Mouse (Mus musculus): ENCODE measurements around the gene Ttc24. TPM values are rescaled to one million over a fixed set of nuclear protein-coding genes. Genes with fewer than 3 reads are reported as not detected.

Gene Ttc24
- not detected for total RNA-seq (2021)
- long read RNA-seq = 0 reads

DNA sequence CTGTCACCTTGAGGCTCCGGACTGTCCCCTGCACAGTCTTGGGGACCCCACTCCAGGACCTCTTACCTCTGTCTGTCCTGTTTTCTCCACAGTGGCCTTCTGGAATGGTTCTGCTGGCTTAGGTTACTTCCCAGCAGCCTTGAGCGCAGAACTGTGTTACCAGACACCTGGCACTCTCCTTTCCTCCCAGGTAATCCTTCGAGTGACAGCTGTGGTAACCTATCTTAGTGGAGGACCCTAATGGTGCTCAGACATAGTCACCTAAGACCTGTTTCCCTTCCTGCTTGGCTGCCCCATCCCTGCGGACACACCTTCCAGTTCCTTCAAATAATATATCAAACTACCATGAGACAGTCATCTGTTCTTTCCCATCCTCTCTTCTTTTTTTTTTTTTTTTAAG, at the start of gene Ttc24:
Gene Ttc24, minus strand, starts transcription at position 101 of the 400 bp plus-strand sequence.
- no peak for DNase-seq (ENCODE audit: low spot score in 2 of 2)

DNA sequence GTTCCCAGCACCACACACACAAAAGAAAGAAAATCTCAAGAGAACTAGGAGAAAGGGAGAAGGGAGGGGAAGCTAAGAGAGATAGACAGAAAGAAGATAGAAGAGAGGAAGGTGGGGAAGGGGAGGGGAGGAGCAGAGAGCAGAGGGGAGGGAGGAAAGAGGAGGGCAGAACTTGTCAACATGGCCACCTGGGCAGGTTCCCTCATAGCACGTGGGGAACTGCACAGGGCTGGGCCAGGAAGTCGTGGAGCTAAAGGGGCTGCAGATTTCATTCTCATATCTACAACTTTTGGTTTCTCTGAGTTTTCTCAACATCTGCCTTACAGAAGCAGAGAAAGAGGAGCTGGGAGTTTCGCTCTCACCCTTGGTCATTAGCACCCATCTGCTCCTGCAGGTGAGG, 49.5 kb upstream of the Ttc24 start:
- no peak for DNase-seq (ENCODE audit: low spot score in 2 of 2)

DNA sequence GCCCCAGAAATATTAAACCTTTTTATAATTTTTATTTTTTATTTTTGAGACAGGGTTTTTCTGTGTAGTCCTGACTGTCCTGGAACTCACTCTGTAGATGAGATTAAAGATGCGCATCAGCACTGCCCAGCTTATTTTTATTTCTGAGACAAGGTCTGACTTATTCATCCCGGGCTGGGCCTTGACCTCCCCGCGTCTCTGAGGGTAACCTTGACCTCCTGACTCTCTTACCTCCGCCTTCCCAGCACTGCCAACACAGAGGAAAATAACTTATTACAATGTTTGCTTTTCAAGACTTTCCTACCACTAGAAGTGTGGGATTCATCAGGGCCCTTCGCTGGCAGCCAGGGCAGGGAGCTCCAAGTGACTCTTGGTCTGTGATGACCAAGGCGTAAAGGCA, 48.1 kb upstream of the Ttc24 start:
- DNase-seq (ENCODE audit: low spot score in 2 of 2) = no peak

DNA sequence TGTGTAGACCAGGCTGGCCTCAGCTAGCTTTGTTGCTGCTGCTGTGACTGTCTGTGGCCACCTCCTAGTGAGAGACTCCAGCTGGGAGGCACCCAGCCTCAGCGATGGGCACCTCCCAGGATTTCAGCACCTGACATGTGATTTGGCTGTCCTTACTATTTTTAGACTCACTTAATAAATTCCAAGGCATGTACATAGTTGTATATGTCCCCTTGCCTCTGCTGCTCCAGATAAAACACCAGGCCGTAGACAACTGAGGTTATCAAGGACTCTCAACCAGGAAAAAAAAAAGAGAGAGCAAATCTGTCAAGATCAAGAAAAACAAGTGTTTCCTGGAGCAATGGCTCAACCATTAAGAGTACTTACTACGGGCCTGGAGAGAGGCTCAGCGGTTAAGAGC, 47.1 kb upstream of the Ttc24 start:
- no peak for DNase-seq (ENCODE audit: low spot score in 2 of 2)

DNA sequence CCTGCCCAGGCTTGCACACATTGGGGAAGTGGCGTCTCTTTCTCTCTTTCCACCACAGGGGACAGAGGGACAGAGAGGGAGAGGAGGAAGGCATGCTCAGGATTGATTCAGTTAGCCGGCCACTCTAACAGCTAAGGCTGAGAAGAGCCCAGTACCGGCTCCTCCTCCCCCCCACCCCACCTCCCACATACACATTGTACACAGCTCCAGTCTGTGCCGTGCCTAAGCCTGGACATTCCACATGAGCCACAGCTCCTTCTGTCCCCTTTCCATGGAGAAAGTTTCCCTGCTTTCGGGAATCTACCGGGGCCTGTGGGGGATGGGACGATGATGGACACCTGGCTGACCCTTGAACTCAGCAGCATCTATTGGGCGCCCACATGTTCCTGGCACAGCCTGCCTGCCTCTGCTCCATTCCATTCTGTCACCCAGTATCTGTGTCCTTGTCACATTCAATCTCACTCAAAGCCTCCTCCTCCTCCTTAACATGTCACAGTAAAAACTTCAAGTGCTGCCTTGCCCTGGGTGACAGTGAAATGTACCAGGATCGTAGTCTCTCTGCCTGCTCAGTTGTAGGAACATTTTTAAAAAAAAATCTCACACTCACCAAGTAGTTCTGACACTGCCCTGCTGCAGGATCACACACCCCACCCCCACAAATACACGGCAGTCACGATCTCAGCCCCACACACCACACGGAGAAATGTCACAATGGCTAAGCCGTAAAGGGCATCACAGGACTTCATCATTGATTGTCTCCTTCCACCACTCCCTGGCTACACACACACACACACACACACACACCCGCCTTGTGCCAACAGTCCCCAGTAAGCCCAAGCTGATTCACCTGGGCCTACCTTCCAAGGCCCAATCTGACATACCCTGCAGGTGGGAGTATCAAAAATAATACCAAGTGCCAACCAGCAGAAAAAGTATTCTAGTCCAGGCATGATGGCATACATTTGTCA, 43.3 kb upstream of the Ttc24 start:
- no peak for DNase-seq (ENCODE audit: low spot score in 2 of 2)

DNA sequence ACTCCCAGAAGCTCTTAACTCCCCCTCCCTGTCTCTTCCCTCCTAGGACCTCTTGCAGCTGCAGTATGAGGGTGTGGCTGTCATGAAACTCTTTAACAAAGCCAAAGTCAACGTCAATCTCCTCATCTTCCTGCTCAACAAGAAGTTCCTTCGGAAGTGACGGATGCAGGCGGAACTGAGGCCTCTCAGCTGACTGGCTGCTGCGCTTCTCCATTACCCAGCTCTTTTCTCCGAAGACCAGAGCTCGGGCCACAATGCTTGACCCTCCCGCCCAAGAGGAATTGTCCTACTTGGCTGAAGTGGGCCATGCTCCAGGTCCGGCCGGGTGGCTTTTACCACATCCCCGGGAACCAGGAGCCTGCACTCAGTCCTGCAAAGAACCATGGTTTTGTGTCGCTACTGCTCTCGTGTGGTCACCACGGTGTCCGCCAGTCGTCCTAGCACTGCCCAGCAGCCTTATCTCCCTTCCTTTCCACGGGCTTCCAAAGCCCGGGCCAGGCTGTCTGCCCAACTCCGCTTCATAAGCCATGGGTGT, 42.1 kb upstream of the Ttc24 start:
- DNase-seq (ENCODE audit: low spot score in 2 of 2) = no peak

DNA sequence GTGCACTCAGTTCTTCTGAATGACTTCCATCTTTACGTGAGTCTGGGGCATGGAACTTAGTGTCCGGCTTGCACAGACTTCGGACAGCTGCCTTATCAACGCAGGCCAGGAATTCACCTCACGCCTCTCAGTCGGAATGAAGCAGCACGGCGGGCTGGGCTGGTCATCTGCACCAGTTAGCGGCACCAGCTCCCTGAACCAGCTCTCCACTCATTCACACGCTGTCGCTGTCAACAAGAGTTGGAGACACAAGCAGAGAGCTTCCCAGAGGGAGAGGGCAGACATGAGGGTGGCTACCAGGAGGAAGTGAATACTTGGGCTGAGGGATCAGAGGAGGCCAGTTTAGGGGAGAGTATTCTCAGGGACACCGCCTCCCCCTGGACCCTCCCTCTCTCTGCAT, 36.3 kb upstream of the Ttc24 start:
- no peak for DNase-seq (ENCODE audit: low spot score in 2 of 2)

DNA sequence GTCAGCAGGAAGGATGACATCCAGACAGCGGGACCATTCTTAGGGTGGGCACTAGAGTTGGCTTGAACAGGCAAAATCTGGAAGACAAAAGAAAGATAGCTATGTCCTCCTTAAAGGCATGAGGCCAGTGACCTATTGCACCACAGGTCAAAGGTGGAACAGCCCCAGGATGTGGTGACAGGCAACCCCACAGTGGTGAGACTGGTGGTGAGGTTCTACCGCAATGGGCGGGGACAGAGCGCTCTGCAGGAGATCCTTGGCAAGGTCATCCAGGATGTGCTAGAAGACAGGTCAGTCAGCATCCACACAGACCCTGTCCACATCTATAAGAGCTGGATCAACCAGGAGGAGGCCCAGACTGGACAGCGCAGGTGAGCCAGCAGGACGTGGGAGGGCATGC, 31.0 kb upstream of the Ttc24 start:
- DNase-seq (ENCODE audit: low spot score in 2 of 2) = no peak

DNA sequence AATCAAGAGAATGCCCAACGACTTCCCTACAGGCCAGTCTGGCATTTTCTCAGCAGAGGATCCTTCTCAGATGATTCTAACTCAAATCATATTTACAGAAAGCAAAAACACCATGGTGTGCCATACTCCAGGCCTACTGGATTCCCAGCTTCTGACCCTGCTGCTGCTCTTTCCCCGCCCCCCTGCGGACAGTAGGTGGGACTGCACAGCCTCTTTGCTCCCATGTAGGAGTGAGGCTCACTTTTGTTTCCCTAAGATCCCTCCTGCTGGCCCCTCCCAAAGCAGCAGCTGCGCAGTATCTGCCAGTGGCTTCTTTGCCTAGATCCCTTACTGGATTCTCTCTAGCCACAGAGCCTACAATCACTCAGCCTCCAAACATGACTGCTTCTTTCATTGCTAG, 28.0 kb upstream of the Ttc24 start:
- no peak for DNase-seq (ENCODE audit: low spot score in 2 of 2)

DNA sequence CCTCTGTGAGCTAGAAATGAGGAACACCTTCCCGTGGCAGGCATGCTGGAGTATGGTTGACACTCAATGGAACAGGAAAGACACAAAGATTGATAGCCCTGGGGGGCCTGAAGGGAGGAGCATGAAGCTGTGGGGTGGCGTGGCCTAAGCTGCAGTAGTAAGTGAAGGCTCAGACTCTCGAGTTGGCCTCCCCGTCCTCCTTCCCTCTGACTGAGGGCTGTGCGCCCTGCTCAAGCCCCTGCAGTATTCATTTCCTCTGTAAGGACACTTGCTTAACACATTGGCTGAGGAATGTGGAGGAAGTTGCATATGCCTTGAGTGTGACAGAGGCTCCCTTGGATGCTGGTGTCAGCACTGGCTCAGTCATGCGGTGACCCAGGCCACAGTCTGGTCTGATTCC, 24.5 kb upstream of the Ttc24 start:
- no peak for DNase-seq (ENCODE audit: low spot score in 2 of 2)

DNA sequence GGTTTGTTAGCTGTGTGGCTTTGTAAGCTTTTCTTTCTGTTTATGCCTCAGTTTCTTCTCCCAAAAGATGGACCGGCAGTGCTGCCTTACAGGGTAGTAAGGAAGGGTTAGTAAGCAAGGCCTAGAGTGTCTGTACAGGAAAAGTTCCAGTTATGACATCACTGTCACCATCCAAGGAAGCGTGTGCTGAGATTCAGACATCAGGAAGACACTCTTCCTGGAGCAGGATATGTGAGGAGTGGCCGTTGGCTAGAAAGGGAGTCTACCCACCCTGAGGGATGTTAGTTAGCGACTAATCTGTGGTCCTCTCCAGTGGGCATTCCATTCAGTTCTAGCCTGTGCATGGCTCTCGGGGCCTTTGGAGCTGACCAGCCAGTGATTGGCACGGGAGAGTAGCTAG, 24.1 kb upstream of the Ttc24 start:
- no peak for DNase-seq (ENCODE audit: low spot score in 2 of 2)

DNA sequence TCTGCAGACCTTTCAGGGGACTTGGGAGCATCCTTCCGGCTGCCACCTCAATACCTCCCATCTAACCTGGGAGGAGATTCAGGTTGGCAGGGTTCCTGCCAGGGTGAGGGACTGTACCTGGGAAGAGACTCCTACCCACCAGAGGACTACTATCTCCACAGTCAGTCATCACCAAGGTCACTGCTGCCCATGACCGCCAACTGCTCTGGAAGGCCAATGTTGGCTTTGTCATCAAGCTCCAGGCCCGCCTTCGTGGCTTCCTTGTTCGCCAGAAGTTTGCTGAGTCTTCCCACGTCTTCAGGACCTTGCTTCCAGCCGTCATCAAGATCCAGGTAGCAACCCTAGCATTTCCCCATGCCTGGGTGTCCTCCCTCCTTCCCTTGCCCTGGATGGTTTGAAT, 23.6 kb upstream of the Ttc24 start:
- DNase-seq (ENCODE audit: low spot score in 2 of 2) = no peak

DNA sequence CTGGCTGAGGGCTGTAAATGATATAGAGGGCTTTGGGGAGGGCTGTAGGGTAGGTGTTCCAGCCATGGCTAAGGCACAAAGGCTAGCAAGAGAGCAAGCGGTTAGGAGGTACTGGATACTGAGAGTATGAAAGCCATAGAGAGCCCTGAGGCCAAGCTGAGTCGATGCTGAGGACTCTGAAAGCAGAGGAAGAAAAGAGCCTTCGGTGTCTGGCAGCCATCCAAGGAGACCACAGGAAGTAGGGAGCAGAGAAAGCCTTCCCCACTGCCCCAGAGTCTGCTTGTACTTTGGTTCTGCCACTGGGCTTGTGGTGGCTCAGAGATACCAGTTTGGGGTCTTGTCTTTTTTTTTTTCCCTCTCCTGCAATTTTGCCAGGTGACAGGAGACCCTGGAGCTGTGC, 22.1 kb upstream of the Ttc24 start:
- DNase-seq (ENCODE audit: low spot score in 2 of 2) = peak in 1 of 2 experiments; percentile 28

DNA sequence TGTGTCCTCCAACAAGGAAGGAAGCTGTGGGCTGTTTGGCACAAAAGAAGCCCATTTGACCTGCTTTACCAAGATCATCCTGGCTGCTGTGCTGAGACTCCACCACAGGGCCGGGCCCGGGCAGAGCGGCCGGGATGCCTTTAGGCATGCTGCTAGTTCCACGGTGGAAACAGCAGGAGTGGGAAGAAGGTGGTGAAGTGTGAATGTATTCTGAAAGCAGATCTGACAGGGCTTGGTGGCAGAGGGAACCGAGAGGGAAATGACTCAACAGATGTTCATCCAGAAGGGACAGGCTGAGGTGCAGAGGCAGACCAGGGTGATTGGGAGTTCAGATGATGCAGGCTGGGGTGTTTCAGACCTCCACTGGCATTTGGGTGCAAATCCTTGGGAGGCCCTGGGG, 19.6 kb upstream of the Ttc24 start:
- no peak for DNase-seq (ENCODE audit: low spot score in 2 of 2)

DNA sequence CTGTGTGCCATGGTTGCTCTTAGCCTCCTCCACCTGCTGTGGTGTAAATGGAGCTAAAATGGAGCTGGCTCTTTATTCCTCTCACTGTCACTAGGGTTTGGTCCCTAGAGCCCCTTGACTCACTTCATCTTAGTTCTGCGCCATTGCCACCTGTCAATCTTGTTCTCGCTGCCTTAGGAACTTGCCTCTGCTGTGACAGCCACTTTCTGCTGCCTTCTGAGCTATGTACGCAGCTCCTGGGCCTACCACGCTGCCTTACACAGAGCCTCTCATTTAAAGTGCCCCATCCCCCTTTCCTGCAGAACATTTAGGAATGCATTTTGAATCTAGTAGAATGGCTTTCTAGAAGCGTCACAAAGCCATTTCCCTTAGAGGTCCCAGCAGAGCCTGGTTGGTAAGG, 16.0 kb upstream of the Ttc24 start:
- no peak for DNase-seq (ENCODE audit: low spot score in 2 of 2)

DNA sequence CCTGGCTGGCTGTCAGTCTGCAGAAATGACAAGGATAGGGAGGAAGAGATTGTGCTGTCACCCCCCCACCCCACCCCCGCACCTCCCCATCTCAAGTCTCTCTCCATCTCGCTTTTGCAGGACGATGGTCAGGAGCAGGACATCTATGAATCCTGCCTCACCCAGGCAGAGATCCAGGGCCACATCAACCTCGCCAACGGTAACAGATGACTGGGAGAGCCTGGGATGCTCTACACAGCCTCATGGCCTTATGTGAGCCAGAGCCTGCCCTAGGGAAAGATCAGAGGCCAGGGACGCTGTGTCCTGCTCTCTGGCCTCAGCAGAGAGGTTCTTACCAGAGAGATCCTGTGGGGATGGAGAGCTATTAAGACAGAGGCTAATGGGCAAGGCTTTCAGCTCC, 12.5 kb upstream of the Ttc24 start:
- DNase-seq (ENCODE audit: low spot score in 2 of 2) = no peak

DNA sequence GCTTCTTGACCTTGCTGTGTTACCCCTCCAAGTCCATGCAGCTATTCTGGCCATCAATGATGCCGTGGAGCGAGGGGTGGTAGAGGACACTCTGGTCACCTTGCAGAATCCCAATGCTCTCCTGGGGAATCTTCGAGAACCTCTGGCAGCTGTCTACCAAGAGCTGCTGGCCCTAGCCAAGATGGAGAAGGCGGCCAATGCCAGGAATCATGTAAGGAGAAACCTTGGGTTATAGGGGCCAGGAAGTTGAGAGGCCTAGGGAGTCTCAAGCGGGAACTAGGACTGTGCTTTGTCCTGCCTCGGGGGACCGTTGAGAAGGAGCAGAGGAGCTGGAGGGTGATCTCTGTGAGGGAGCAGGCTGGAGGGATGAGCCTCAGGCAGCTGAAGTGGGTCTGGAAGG, 12.0 kb upstream of the Ttc24 start:
- DNase-seq (ENCODE audit: low spot score in 2 of 2) = no peak

DNA sequence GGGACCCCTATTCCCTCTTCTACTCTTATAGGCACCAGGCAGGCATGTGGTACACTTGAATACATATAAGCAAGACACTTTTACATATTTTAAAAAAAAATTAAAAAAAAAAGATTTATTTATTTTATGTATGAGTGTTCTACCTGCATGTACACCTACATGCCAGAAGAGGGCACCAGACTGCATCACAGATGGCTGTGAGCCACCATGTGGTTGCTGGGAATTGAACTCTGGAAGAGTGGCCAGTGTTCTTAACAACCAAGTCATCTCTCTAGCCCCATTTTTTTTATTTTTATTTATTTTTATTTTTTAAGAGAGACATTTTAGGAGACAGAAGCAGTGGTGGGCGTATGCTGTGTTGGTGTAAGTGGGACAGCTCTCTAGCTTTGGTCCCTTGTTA, 9.6 kb upstream of the Ttc24 start:
- no peak for DNase-seq (ENCODE audit: low spot score in 2 of 2)

DNA sequence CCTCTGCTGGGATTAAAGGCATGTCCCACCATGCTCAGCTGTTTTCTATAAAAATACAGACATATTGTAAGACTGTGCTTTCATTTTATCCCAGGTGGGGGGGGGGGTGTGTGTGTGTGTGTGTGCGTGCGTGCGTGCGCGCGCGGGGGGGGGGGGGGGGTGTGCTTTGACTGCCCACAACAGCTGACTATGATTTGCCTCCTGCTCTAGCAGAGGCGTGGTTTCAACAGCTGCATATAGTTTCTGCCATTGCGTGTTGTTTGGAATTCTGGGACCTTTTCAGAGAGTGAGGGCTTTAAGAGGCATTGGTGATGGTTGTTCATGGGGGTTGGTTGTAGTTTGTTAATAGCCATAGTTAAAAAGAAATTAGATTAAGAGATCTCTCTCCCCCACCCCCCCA, 7.4 kb upstream of the Ttc24 start:
- no peak for DNase-seq (ENCODE audit: low spot score in 2 of 2)

DNA sequence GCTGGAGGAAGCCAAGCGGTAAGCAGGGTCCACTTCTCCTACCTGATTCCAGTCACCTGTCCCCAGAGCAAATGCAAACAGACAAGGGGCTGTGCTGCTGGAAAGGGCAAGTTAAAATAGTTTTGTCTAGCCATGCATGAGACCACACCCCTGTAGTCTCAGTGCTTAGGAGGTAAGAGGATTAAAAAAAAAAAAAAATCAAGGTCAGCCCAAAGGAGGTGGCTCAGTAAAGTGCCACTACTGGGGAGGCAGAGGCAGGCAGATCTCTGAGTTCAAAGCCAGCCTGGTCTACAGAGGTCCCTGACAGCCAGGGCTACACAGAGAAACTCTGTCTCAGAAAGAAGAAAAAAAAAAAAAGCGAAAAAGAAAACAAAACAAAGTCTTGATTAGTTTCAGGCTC, 5.9 kb upstream of the Ttc24 start:
- no peak for DNase-seq (ENCODE audit: low spot score in 2 of 2)

DNA sequence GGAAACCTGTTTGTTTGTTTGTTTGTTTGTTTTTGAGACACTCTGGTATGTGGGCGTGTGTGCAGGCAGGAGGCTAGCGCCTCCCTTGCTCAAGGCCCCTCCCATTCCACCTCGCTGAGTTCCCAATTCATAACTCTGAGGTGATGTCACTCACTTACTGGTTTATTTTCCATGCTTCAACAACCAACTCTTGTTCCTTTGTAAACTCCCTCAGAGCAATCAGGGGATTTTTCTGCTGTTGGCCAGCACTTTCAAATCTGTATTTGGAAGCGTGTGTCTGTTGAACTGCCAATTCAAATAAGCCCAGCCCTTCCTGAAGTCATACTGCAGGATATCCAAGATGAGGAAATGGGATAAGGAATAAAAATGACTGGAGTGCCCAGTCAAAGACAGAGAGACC, 4.6 kb upstream of the Ttc24 start:
- DNase-seq (ENCODE audit: low spot score in 2 of 2) = no peak

DNA sequence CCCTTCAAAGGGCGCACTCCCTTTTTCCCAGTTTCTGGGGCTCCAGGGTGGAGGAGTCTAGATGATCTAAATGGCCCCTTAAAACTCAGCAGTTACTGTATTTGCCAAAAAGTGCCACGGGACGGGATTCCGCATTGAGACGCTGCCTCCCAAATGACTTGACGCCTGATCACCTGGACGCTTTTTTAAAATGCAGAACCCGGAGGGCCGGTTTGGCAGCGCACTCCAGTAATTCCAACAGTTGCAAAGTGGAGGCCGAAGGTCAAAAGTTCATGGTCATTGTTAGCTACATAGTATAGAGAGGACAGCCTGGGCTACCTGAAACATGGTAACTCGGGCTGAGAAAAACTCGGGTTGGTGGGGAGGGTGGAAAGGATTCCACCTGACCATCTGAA, 4.1 kb upstream of the Ttc24 start:
- no peak for DNase-seq (ENCODE audit: low spot score in 2 of 2)

Measured in layer of hippocampus, postnatal 10 days (tissue).